Mouse (Mus musculus): Measurements from ENCODE around the gene Gm49510.

DNA sequence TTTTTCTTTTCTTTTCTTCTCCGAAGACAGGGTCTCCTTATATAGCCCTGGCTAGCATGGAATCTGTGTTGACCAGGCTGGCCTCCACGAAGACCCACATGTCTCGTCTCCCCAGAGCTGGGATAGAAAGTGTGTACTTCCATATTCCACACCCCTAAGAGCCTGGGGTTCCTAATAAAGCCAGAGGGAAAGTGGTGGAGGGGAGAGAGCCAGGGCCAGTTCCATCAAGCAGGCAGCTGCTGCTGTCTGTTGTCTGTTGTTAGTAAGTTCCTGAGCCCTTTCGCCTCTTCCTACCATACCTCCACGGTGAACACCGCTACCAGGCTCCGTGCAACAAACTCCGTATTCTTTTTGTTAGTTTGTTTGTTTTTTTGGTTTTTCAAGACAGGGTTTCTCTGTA lies 29.1 kb downstream of the Gm49510 start:
- TF ChIP-seq CTCF (IDR thresholded peaks at IDR 0.05; ENCODE audit: low read depth) (no peak), EP300 (IDR thresholded peaks at IDR 0.05; ENCODE audit: low read depth) (no peak)

Data from liver, postnatal 0 days (tissue).